Mouse (Mus musculus): ENCODE data around the gene Chst8.

- TF ChIP-seq CTCF (IDR thresholded peaks at IDR 0.05; ENCODE audit: low read depth) (no peak), EP300 (IDR thresholded peaks at IDR 0.05; ENCODE audit: low read depth) (no peak)
Observed at GRCm38 (mm10) chr7:34693072-34693471, 119.4 kb downstream of the Chst8 start.

All from heart, postnatal 0 days (tissue).